Mouse (Mus musculus) forebrain, embryonic 16.5 days (tissue): ENCODE measurements at regions not wholly inside any gene's neighbourhood (a gene's known extent, or its start where the extent isn't known, plus 50 kb on each side); places are given as distances from the start of the nearest gene placed in this dataset.

Experiments used
- ATAC-seq: fragments of 200-750 bp; cut with Nextera tagmentation; 2 replicates; pipeline ENCODE4 v1.8.0; 2017; ENCODE audit warnings: mild to moderate bottlenecking, moderate library complexity
- H3K27ac ChIP-seq: fragments of 300-500 bp; sonication (generic); 2 replicates; pipeline ENCODE4 v1.5.1; 2014; ENCODE audit warnings: low read length, control low read depth
- H3K27me3 ChIP-seq: fragments of 300-500 bp; sonication (generic); replicated peaks from 2 replicates; pipeline ENCODE4 v1.6.1; 2014; ENCODE audit warnings: low read length; ENCODE audit not compliant: control insufficient read depth, insufficient read depth
- H3K36me3 ChIP-seq: fragments of 300-500 bp; sonication (generic); 2 replicates; pipeline ENCODE4 v1.6.1; 2014; ENCODE audit not compliant: control insufficient read depth, insufficient read depth
- H3K4me1 ChIP-seq: fragments of 300-500 bp; sonication (generic); replicated peaks from 2 replicates; pipeline ENCODE4 v1.6.1; 2014; ENCODE audit warnings: low read length; ENCODE audit not compliant: control insufficient read depth, insufficient read depth
- H3K4me2 ChIP-seq: fragments of 300-500 bp; sonication (generic); 2 replicates; pipeline ENCODE4 v1.6.1; 2014; ENCODE audit warnings: mild to moderate bottlenecking, low read length, control low read depth
- H3K4me3 ChIP-seq: fragments of 300-500 bp; sonication (generic); replicated peaks from 2 replicates; pipeline ENCODE4 v1.5.1; 2014; ENCODE audit warnings: mild to moderate bottlenecking, low read length, control low read depth
- H3K9ac ChIP-seq: fragments of 300-500 bp; sonication (generic); replicated peaks from 2 replicates; pipeline ENCODE4 v1.6.1; 2014; ENCODE audit warnings: low read depth, low read length, control low read depth
- H3K9me3 ChIP-seq: fragments of 300-500 bp; sonication (generic); 2 replicates; pipeline ENCODE4 v1.6.1; 2016; ENCODE audit warnings: low read length; ENCODE audit not compliant: control insufficient read depth
- WGBS: fragments of 180-500 bp; shearing (Covaris S2); extraction: QIAGEN DNeasy Blood & Tissue Kit; methylation state at CpG from one replicate; pipeline ENCODE4 v1.1.7; 2014; 5-methylcytosine and 5-hydroxymethylcytosine counted together

DNA sequence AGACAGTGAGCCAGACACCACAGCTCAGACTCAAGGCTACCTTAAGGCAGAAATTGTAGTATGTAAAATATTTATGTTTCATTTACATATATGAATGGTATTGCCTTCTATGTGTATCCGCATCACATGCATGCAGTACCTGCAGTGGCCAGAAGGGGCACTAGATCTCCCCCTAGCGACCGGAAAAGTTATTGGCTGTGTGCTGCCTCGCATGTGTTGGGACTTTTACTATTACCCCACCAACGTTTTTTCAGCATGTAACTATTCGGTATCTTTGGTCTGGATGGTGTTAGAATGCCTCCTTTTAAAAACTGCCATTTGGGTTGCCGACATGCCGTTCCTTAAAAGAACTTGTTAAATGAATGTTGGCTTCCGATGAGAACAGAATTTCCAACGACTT, 145.7 kb upstream of the Mocs1 start:
- 0 out of 2 replicates have a peak, but pooled peaks have one; percentile 15 for ATAC-seq
- Histone ChIP-seq H3K27me3 (no peaks in the 10 kb centered on the region), H3K4me1 (peaks cover 11% of the 10 kb centered on the region; the same call in 1 of the 2 replicates), H3K9ac (no peak overlapping the region), H3K36me3 (no peaks in the 10 kb centered on the region), H3K27ac (no peak overlapping the region), H3K4me2 (no peak overlapping the region), H3K9me3 (0 out of 2 replicates have a peak, but pooled peaks cover 3% of the 10 kb centered on the region), H3K4me3 (no peak overlapping the region)
- 72% methylated on average over 10 of the region's 10 CpGs for WGBS

- H3K36me3 ChIP-seq, result no peaks in the 10 kb centered on the region
- ATAC-seq, result no peak
- H3K9me3 ChIP-seq, result 0 out of 2 replicates have a peak, but pooled peaks cover 3% of the 10 kb centered on the region
- H3K9ac ChIP-seq, result no peak overlapping the region
- H3K27ac ChIP-seq, result no peak overlapping the region
- H3K4me2 ChIP-seq, result no peak overlapping the region
- peaks cover 11% of the 10 kb centered on the region; the same call in 1 of the 2 replicates for H3K4me1 ChIP-seq
- no peaks in the 10 kb centered on the region for H3K27me3 ChIP-seq
- H3K4me3 ChIP-seq, result no peak overlapping the region
- WGBS, result 87% methylated on average over 5 of the region's 5 CpGs
These were observed 144.7 kb upstream of the Mocs1 start for GRCm38 (mm10) chr17:49283491-49283890.

DNA sequence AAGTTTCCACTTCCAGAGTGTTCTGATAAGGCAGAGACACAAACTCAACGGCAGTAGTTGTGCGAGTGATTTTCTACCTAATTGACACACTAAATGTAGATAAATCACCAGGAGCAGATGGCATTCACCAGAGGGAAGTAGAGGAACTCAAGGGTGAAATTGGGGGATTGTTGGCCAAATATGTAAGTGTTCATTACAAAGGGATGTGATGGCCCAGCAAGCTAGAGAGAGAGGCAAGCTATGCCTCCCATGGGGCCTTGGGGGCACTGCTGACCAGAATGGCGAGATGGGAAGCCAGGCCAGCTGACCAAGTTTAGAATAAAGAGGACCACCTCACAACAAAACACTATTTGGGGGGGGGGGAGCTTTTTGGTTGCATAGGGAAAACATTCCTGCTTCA, 136.5 kb upstream of the Mocs1 start:
- H3K9ac ChIP-seq, result no peak overlapping the region
- no peak for ATAC-seq
- H3K4me2 ChIP-seq, result no peak overlapping the region
- no peak overlapping the region for H3K4me3 ChIP-seq
- H3K36me3 ChIP-seq, result no peaks in the 10 kb centered on the region
- H3K4me1 ChIP-seq, result no peaks in the 10 kb centered on the region
- H3K27ac ChIP-seq, result no peak overlapping the region
- WGBS, result 72% methylated on average over 3 of the region's 3 CpGs
- no peaks in the 10 kb centered on the region for H3K9me3 ChIP-seq
- no peaks in the 10 kb centered on the region for H3K27me3 ChIP-seq

DNA sequence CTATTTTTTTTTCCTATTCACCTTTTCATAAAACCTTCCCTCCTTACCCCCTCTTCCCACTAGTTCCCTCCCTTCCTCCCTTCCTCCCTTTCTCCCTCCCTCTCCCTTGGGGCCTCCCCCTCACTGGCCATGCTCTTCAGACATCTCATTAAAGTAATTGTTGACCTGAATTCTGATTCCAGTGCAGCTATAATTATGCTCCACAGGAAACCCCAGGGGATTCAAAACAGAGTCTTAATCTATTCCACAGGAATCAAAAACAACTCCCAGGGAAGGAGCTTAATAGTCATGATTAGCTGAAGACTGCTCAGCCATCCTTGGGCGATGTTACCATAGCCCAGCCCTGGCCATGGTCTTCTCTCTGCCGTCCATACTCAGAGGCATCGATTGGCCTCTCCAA, 123.7 kb upstream of the Mocs1 start:
- Histone ChIP-seq H3K9ac (no peak overlapping the region), H3K27me3 (no peaks in the 10 kb centered on the region), H3K36me3 (no peaks in the 10 kb centered on the region), H3K4me1 (0 out of 2 replicates have a peak, but pooled peaks cover 2% of the 10 kb centered on the region), H3K27ac (no peak overlapping the region), H3K9me3 (0 out of 2 replicates have a peak, but pooled peaks cover 2% of the 10 kb centered on the region), H3K4me3 (no peak overlapping the region), H3K4me2 (no peak overlapping the region)
- WGBS, result 29% methylated on average over 3 of the region's 3 CpGs
- no peak for ATAC-seq

DNA sequence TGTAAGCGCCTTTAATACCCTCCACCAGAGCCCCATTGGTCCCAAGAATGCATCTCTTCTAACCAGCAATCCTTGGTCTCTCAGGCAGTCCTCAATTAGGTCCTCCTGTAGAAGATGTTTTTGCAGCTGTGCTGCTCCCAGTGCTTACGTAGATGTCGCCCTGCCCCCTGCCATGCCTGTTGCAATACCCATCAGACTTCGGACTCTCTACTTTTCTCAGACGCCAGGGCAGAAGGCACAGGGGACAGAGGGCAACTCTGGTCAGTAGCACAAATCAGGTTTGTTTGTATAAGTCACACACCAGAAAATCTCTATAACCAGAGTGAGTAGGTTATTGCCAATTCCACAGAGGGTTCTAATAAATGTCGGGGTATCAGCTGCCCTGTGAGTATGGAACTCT, 123.0 kb upstream of the Mocs1 start:
- 0 out of 2 replicates have a peak, but pooled peaks cover 2% of the 10 kb centered on the region for H3K9me3 ChIP-seq

DNA sequence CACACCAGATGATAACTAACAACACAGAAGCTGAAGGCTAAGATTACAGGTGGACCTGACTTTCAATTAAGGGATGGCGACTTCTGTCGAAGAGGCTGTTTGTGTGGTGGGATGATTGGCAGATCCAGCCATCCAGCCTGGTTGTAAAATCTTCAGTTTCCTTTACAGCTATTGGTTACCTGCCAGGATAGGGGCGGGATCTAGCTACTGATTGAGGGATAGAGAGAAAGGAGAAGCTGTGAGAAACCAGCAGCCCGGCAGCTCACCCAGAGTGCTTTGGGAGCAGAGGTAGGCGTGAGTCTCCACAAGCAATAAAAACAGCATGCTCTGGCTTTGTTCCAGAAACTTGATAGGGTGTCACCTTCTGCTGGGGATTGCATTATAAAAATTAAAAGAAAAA, 119.1 kb upstream of the Mocs1 start:
- 13% methylated on average over 5 of the region's 5 CpGs for whole genome bisulfite sequencing
- H3K27me3 ChIP-seq, result no peaks in the 10 kb centered on the region
- ATAC-seq, result peak; percentile 98
- no peaks in the 10 kb centered on the region for H3K36me3 ChIP-seq
- H3K27ac ChIP-seq, result 0 out of 2 replicates have a peak overlapping the region, but pooled peaks have one; percentile 12
- H3K4me3 ChIP-seq, result peak overlapping the region; percentile 29
- peak overlapping the region; percentile 43 for H3K4me2 ChIP-seq
- 0 out of 2 replicates have a peak, but pooled peaks cover 3% of the 10 kb centered on the region for H3K4me1 ChIP-seq
- H3K9me3 ChIP-seq, result no peaks in the 10 kb centered on the region
- peak overlapping the region; percentile 24 for H3K9ac ChIP-seq

More for the DNA sequence above, 123.0 kb upstream of the Mocs1 start:
- Histone ChIP-seq H3K27me3 (no peaks in the 10 kb centered on the region), H3K4me3 (no peak overlapping the region), H3K27ac (no peak overlapping the region), H3K4me1 (0 out of 2 replicates have a peak, but pooled peaks cover 3% of the 10 kb centered on the region), H3K9ac (no peak overlapping the region), H3K4me2 (no peak overlapping the region), H3K36me3 (no peaks in the 10 kb centered on the region)
- no peak for ATAC-seq
- 90% methylated on average over 6 of the region's 6 CpGs for WGBS

DNA sequence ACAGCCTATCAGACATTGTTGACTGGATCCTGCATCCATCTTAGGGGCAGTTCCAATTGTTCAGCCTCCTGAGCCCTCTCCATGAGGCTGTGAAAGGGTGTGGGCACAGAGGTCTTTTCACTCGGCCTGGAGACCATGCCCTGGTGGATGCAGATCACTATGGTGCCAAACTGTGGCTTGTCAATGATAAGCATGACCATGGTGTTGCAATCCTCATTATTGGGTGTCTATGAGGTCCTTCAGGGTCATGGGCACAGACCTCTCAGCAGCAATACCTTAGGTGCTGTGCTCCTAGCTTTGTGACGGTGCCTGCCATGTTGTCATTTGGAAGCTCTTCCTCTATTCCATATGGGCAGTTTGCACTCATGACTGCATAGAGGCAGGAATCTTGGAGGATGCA, 114.0 kb upstream of the Mocs1 start:
- Histone ChIP-seq H3K4me3 (no peak overlapping the region), H3K9ac (no peak overlapping the region), H3K27me3 (no peaks in the 10 kb centered on the region), H3K9me3 (no peaks in the 10 kb centered on the region), H3K27ac (no peak overlapping the region), H3K4me2 (no peak overlapping the region), H3K36me3 (no peaks in the 10 kb centered on the region), H3K4me1 (0 out of 2 replicates have a peak, but pooled peaks cover 3% of the 10 kb centered on the region)
- ATAC-seq, result no peak
- WGBS, result 85% methylated on average over 2 of the region's 2 CpGs

DNA sequence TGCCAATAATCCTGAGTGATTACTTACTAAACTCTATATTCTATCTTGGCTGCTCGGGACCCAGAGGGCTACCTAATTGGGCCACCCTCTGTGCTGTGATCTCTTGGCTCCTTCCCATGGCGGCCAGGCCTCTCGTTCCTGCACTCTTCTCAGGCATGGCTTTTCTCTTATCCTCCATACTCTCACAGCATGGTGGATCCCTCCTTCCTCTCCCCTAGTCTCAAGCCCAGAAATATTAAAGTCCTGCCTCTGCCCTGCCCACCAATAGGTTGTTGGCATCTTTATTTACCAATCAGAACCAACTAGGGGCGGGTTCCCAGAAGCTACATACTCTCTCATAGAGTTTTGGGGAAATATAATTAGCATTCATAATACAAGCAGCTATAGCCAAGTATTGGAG, 100.6 kb upstream of the Mocs1 start:
- ATAC-seq, result peak; percentile 63
- Histone ChIP-seq H3K4me3 (no peak overlapping the region), H3K9ac (no peak overlapping the region), H3K4me2 (no peak overlapping the region), H3K9me3 (no peaks in the 10 kb centered on the region), H3K27ac (no peak overlapping the region), H3K4me1 (no peaks in the 10 kb centered on the region), H3K27me3 (no peaks in the 10 kb centered on the region), H3K36me3 (no peaks in the 10 kb centered on the region)
- 35% methylated on average over 4 of the region's 4 CpGs for WGBS

DNA sequence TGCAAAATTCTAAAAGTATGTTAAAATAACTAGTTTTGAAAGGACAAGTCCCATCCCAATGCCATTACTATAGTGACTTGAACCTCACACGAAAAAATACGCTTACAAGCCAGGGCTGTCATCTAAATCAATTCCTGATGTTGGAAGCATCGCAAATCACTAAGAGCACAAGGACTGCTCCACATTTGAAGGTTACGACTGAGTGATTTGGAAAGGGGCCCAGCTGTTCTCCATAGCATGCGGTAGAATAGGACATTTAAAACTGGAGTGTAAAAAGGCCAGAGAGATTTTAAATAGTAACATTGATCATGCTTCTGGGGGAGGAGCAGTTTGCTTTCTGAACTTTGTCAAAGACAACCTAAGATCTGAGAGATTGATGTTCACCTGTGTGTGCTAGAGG, 92.8 kb upstream of the Mocs1 start:
- no peak for ATAC-seq

GRCm38 (mm10) chr17:49337881-49338280, 90.3 kb upstream of the Mocs1 start:
- H3K36me3 ChIP-seq, result no peaks in the 10 kb centered on the region
- 86% methylated on average over 5 of the region's 5 CpGs for WGBS
- no peaks in the 10 kb centered on the region for H3K4me1 ChIP-seq
- H3K4me2 ChIP-seq, result no peak overlapping the region
- H3K27me3 ChIP-seq, result no peaks in the 10 kb centered on the region
- ATAC-seq, result no peak
- no peak overlapping the region for H3K4me3 ChIP-seq
- no peak overlapping the region for H3K9ac ChIP-seq
- no peaks in the 10 kb centered on the region; the same call in 1 of the 2 replicates for H3K9me3 ChIP-seq
- H3K27ac ChIP-seq, result no peak overlapping the region

More for the DNA sequence above, 92.8 kb upstream of the Mocs1 start:
- Histone ChIP-seq H3K9me3 (no peaks in the 10 kb centered on the region; the same call in 1 of the 2 replicates), H3K36me3 (no peaks in the 10 kb centered on the region), H3K27me3 (no peaks in the 10 kb centered on the region), H3K4me2 (no peak overlapping the region), H3K4me3 (no peak overlapping the region), H3K4me1 (no peaks in the 10 kb centered on the region), H3K9ac (no peak overlapping the region), H3K27ac (no peak overlapping the region)
- 91% methylated on average over 5 of the region's 5 CpGs for WGBS
